Mouse (Mus musculus): Measurements from ENCODE around the gene Arfrp1. TPM values are rescaled to one million over a fixed set of nuclear protein-coding genes. Genes with fewer than 3 reads are reported as not detected.

Gene Arfrp1
- polyA plus RNA-seq, 1 experiment from 2014 or later = 71.8 TPM

DNA sequence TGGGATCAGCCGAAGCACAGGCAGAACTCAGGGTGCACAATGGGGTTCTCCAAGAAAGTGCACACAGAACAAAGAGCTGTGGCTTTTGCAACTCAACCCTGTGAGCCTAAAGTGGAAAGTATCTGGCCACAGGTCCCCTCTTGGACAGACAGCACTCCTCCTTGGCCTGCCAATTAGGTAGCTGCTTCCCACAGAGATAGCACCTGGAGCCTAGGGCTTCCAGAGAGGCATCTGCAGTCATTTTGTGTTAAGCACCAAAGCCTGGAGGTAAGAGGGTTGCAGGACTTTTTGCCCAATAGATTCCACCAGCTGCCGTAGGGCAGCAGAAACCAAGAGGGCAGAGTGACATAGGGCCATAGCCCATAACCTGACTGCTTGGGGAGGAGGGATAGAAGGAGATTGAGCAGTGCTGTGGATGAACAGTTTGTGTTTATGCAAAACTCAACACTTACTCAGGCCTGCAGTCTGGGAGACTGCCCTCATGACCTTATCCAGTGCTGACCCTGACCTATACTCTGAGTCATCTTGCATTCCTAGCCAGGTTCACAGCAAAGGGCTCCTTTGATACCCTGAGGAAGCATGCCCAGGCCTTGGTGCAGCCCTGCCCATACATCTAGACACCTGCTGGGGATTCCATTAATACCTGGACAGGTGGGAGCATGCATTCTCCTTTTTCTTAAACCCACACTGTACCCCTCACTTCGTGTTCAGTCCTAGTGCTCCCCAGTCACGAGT is 25.1 kb upstream of the Arfrp1 start:
- Histone ChIP-seq H3K9me3 (replicated peaks) (no peaks in the 10 kb centered on the region), H3K4me1 (no peaks in the 10 kb centered on the region), H3K27me3 (no peaks in the 10 kb centered on the region), H3K9ac (no peak overlapping the region), H3K27ac (no peak overlapping the region), H3K36me3 (peaks cover 78% of the 10 kb centered on the region), H3K4me3 (replicated peaks) (no peak overlapping the region), H3K4me2 (no peak overlapping the region)
- ATAC-seq (replicated peaks; ENCODE audit: low FRiP score) = no peak
- WGBS = 84% methylated on average over 4 of the region's 4 CpGs

- H3K4me2 ChIP-seq = no peak overlapping the region
- no peak overlapping the region for H3K27ac ChIP-seq
- WGBS = 75% methylated on average over 3 of the region's 4 CpGs
- ATAC-seq (replicated peaks; ENCODE audit: low FRiP score) = no peak
- H3K36me3 ChIP-seq = peaks cover 83% of the 10 kb centered on the region
- no peaks in the 10 kb centered on the region for H3K4me1 ChIP-seq
- no peak overlapping the region for H3K9ac ChIP-seq
- H3K27me3 ChIP-seq = no peaks in the 10 kb centered on the region
- no peaks in the 10 kb centered on the region for H3K9me3 ChIP-seq (replicated peaks)
- H3K4me3 ChIP-seq (replicated peaks) = no peak overlapping the region
Measured at GRCm38 (mm10) chr2:181386663-181387210, 21.5 kb upstream of the Arfrp1 start.

DNA sequence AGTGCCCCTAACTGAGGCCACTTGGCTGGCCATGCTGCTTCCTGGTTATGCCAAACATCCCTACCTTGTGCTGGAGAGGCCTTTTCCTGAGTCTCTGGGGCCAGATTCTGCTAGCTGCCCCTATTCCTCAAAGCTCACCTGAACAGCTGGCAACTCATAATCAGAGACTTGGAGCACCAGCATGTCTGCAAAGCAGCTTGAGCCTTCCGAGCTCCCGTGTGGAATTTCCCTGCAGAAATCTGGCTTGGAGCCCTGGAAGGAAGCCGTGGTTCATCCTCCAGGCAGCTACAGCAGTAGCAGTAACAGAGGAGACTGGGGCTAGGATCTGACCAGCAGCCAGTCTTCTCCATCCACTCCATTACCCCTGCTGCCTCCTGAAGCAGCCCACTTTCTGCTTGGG is 20.7 kb upstream of the Arfrp1 start:
- no peak for ATAC-seq (replicated peaks; ENCODE audit: low FRiP score)
- no peaks in the 10 kb centered on the region for H3K9me3 ChIP-seq (replicated peaks)

GRCm38 (mm10) chr2:181384919-181385391 is 19.8 kb upstream of the Arfrp1 start:
- H3K36me3 ChIP-seq = peaks cover 83% of the 10 kb centered on the region
- no peak for ATAC-seq (replicated peaks; ENCODE audit: low FRiP score)

More for the DNA sequence above, 20.7 kb upstream of the Arfrp1 start:
- Histone ChIP-seq H3K36me3 (peaks cover 83% of the 10 kb centered on the region), H3K4me1 (no peaks in the 10 kb centered on the region), H3K27ac (no peak overlapping the region), H3K27me3 (no peaks in the 10 kb centered on the region), H3K4me2 (no peak overlapping the region), H3K9ac (no peak overlapping the region), H3K4me3 (replicated peaks) (no peak overlapping the region)
- 65% methylated on average over 3 of the region's 3 CpGs for WGBS

GRCm38 (mm10) chr2:181384463-181384862 is 19.3 kb upstream of the Arfrp1 start:
- H3K36me3 ChIP-seq = peaks cover 83% of the 10 kb centered on the region
- no peak overlapping the region for H3K27ac ChIP-seq
- no peaks in the 10 kb centered on the region for H3K27me3 ChIP-seq
- no peaks in the 10 kb centered on the region for H3K9me3 ChIP-seq (replicated peaks)
- ATAC-seq (replicated peaks; ENCODE audit: low FRiP score) = 0 out of 2 replicates have a peak, but pooled peaks have one; percentile 13
- H3K9ac ChIP-seq = no peak overlapping the region
- H3K4me2 ChIP-seq = no peak overlapping the region
- 85% methylated on average over 7 of the region's 7 CpGs for WGBS
- no peaks in the 10 kb centered on the region for H3K4me1 ChIP-seq
- H3K4me3 ChIP-seq (replicated peaks) = no peak overlapping the region

More at GRCm38 (mm10) chr2:181384919-181385391, 19.8 kb upstream of the Arfrp1 start:
- Histone ChIP-seq H3K4me2 (no peak overlapping the region), H3K9ac (no peak overlapping the region), H3K4me1 (no peaks in the 10 kb centered on the region), H3K9me3 (replicated peaks) (no peaks in the 10 kb centered on the region), H3K27ac (no peak overlapping the region), H3K4me3 (replicated peaks) (no peak overlapping the region), H3K27me3 (no peaks in the 10 kb centered on the region)
- WGBS = 85% methylated on average over 4 of the region's 4 CpGs

- H3K9ac ChIP-seq = no peak overlapping the region
- WGBS = 81% methylated on average over 6 of the region's 6 CpGs
- no peak for ATAC-seq (replicated peaks; ENCODE audit: low FRiP score)
- no peak overlapping the region for H3K4me2 ChIP-seq
- H3K27me3 ChIP-seq = no peaks in the 10 kb centered on the region
- H3K4me3 ChIP-seq (replicated peaks) = no peak overlapping the region
- no peaks in the 10 kb centered on the region; the same call in 1 of the 2 replicates for H3K4me1 ChIP-seq
- H3K36me3 ChIP-seq = peaks cover 87% of the 10 kb centered on the region
- no peaks in the 10 kb centered on the region for H3K9me3 ChIP-seq (replicated peaks)
- H3K27ac ChIP-seq = no peak overlapping the region
Measured at GRCm38 (mm10) chr2:181381631-181382306, 16.6 kb upstream of the Arfrp1 start.

DNA sequence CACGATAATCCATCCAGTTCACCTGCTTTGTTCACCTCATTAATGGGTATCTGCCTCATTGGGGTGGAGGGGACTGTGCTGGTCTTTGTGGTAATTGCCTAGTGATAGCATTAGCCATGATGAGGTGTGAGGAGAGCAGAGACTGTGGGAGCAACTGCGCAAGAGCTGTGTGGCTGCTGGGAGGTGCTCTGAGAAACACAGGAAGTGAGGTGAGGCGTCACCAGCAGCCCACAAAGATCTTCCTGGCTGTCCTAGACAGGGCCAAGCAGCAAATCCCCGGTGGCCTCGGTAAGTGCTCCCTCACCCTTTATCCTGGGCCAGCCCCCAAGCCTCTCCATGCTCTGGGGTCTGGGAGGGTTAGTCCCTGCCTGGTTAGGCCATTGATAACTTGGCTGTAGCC is 15.9 kb upstream of the Arfrp1 start:
- no peaks in the 10 kb centered on the region for H3K27me3 ChIP-seq
- peaks cover 80% of the 10 kb centered on the region for H3K36me3 ChIP-seq
- H3K9me3 ChIP-seq (replicated peaks) = no peaks in the 10 kb centered on the region
- no peak for ATAC-seq (replicated peaks; ENCODE audit: low FRiP score)
- H3K9ac ChIP-seq = no peak overlapping the region
- no peak overlapping the region for H3K4me2 ChIP-seq
- no peak overlapping the region for H3K4me3 ChIP-seq (replicated peaks)
- H3K4me1 ChIP-seq = no peaks in the 10 kb centered on the region; the same call in 1 of the 2 replicates
- WGBS = 85% methylated on average over 5 of the region's 5 CpGs
- no peak overlapping the region for H3K27ac ChIP-seq

GRCm38 (mm10) chr2:181380251-181380650 is 15.0 kb upstream of the Arfrp1 start:
- H3K36me3 ChIP-seq = peaks cover 72% of the 10 kb centered on the region
- WGBS = 79% methylated on average over 5 of the region's 5 CpGs
- no peak overlapping the region for H3K9ac ChIP-seq

GRCm38 (mm10) chr2:181379778-181380177 is 14.6 kb upstream of the Arfrp1 start, which contains the start of gene Lime1:
Lime1 (plus strand) TSS chr2:181380078.
- peaks cover 67% of the 10 kb centered on the region for H3K36me3 ChIP-seq

More at GRCm38 (mm10) chr2:181380251-181380650, 15.0 kb upstream of the Arfrp1 start:
- Histone ChIP-seq H3K27ac (no peak overlapping the region), H3K4me3 (replicated peaks) (no peak overlapping the region), H3K4me1 (no peaks in the 10 kb centered on the region; the same call in 1 of the 2 replicates), H3K27me3 (no peaks in the 10 kb centered on the region), H3K4me2 (no peak overlapping the region), H3K9me3 (replicated peaks) (no peaks in the 10 kb centered on the region)
- no peak for ATAC-seq (replicated peaks; ENCODE audit: low FRiP score)

DNA sequence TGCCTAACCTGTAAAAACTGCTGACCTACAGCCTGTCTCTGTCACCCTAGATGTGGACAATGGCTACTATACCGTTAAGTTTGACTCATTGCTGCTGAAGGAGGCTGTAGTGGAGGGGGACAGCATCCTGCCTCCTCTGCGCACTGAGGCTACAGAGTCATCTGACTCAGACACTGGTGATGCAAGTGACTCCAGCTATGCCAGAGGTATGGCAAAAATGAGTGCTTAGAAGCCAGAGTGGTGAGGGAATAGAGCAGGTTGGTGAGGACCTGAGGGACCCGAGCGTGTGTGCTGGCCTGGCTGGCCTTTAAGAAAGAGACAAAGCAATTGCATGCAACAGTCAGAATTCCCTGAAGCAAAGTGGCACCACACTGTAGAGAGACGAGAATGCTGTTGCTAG is 13.5 kb upstream of the Arfrp1 start:
- WGBS = 90% methylated on average over 5 of the region's 5 CpGs
- Histone ChIP-seq H3K9me3 (replicated peaks) (no peaks in the 10 kb centered on the region), H3K27ac (no peak overlapping the region), H3K4me2 (no peak overlapping the region), H3K27me3 (no peaks in the 10 kb centered on the region), H3K4me1 (no peaks in the 10 kb centered on the region; the same call in 1 of the 2 replicates), H3K9ac (no peak overlapping the region), H3K4me3 (replicated peaks) (no peak overlapping the region), H3K36me3 (peaks cover 57% of the 10 kb centered on the region)
- no peak for ATAC-seq (replicated peaks; ENCODE audit: low FRiP score)

More at GRCm38 (mm10) chr2:181379778-181380177, 14.6 kb upstream of the Arfrp1 start, which contains the start of gene Lime1:
- Histone ChIP-seq H3K9me3 (replicated peaks) (no peaks in the 10 kb centered on the region), H3K4me2 (no peak within 1 kb of the TSS), H3K4me3 (replicated peaks) (no peak within 1 kb of the TSS), H3K4me1 (no peaks in the 10 kb centered on the region; the same call in 1 of the 2 replicates), H3K27ac (no peak within 1 kb of the TSS), H3K9ac (no peak within 1 kb of the TSS), H3K27me3 (no peaks in the 10 kb centered on the region)
- no peak for ATAC-seq (replicated peaks; ENCODE audit: low FRiP score)
- WGBS = 91% methylated on average over 12 of the region's 12 CpGs

DNA sequence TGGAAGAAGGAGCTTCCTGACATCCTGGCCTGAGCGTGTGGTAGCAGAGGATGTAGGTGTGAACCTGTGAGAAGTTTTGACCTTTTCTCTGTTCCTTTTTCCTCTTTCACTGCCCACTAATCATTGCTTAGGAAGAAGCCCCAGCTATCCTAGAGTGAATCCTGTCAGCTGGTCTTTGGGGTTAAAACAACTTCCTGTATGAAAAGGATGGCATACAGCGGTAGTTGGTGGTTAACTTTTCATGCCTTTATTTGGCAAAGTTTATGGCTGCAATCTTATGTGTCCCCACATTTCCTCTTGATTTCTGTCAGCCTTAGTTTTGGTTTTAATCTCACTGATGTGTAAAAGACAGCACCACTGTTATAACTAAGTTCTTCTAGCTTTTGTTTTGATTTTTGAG is 12.0 kb upstream of the Arfrp1 start:
- Histone ChIP-seq H3K4me3 (replicated peaks) (no peak overlapping the region), H3K36me3 (peaks cover 45% of the 10 kb centered on the region), H3K4me1 (no peaks in the 10 kb centered on the region; the same call in 1 of the 2 replicates), H3K9me3 (replicated peaks) (no peaks in the 10 kb centered on the region), H3K27me3 (no peaks in the 10 kb centered on the region), H3K4me2 (no peak overlapping the region), H3K9ac (no peak overlapping the region), H3K27ac (no peak overlapping the region)
- ATAC-seq (replicated peaks; ENCODE audit: low FRiP score) = no peak
- 70% methylated on average over 2 of the region's 2 CpGs for WGBS

DNA sequence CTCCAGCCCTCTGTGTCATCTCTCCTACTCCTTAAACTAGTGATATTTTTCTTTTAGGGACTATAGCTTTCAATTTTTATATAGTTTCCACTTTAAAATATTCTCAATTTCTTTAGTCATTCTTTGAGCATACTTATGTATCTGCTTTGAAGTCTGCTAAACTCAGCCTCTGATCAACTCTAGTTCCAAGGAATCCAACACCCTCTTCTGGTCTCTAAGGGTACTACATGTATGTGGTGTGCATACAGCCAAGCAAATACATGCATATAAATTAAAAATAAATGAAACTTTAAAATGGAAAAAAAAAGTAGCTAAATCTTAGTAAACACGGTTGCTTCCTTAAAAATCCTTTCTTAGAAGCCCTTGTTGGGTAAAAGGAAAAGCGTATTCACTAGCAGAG is 10.6 kb upstream of the Arfrp1 start:
- Histone ChIP-seq H3K4me1 (no peaks in the 10 kb centered on the region; the same call in 1 of the 2 replicates), H3K27me3 (no peaks in the 10 kb centered on the region), H3K27ac (no peak overlapping the region), H3K9ac (no peak overlapping the region), H3K4me3 (replicated peaks) (no peak overlapping the region), H3K36me3 (peaks cover 41% of the 10 kb centered on the region), H3K9me3 (replicated peaks) (no peaks in the 10 kb centered on the region), H3K4me2 (no peak overlapping the region)
- WGBS = 94% methylated on average over 2 of the region's 2 CpGs
- no peak for ATAC-seq (replicated peaks; ENCODE audit: low FRiP score)
